Mouse (Mus musculus) myocyte (in vitro differentiated cells): ENCODE data around the gene Kcnmb1.

Experiments
- CEBPB ChIP-seq: IDR thresholded peaks from 2 replicates; pipeline ENCODE4 v1.6.1; 2011; ENCODE audit warnings: mild to moderate bottlenecking, moderate library complexity; ENCODE audit not compliant: poor library complexity, insufficient read depth, severe bottlenecking
- E2F4 ChIP-seq: IDR thresholded peaks from one replicate; pipeline ENCODE4 v1.6.1; 2011; ENCODE audit warnings: mild to moderate bottlenecking, control low read depth, moderate library complexity; ENCODE audit not compliant: insufficient read depth
- MAX ChIP-seq: IDR thresholded peaks from one replicate; pipeline ENCODE4 v1.6.1; 2011; ENCODE audit warnings: low read depth, mild to moderate bottlenecking, control low read depth
- MYOD1 ChIP-seq, 3 experiments: IDR thresholded peaks; one replicate each; pipeline ENCODE4 v1.6.1; 2011; ENCODE audit warnings: control low read depth in 2 of 3, low read depth in 2 of 3, mild to moderate bottlenecking in 2 of 3, moderate library complexity in 1 of 3; ENCODE audit not compliant: insufficient read length in 2 of 3, control insufficient read depth in 1 of 3
- MYOG ChIP-seq, 3 experiments: IDR thresholded peaks; one replicate each; pipeline ENCODE4 v1.6.1; 2011; ENCODE audit warnings: control low read depth in 2 of 3, low read depth in 2 of 3, mild to moderate bottlenecking in 2 of 3; ENCODE audit not compliant: insufficient read length in 2 of 3, control insufficient read depth in 1 of 3, insufficient read depth in 1 of 3
- POLR2A ChIP-seq: IDR thresholded peaks from one replicate; pipeline ENCODE4 v1.6.1; 2011; ENCODE audit warnings: low read depth, mild to moderate bottlenecking, control low read depth, moderate library complexity; ENCODE audit not compliant: insufficient read length
- POLR2AphosphoS2 ChIP-seq: IDR thresholded peaks from one replicate; pipeline ENCODE4 v1.6.1; 2011; ENCODE audit warnings: low read depth, control low read depth; ENCODE audit not compliant: insufficient read length
- SRF ChIP-seq: IDR thresholded peaks from one replicate; pipeline ENCODE4 v1.6.1; 2011; ENCODE audit warnings: low read depth; ENCODE audit not compliant: control insufficient read depth, insufficient read length
- TCF12 ChIP-seq: IDR thresholded peaks from one replicate; pipeline ENCODE4 v1.6.1; 2011; ENCODE audit warnings: mild to moderate bottlenecking, control low read depth; ENCODE audit not compliant: poor library complexity, insufficient read depth, severe bottlenecking
- TCF3 ChIP-seq: IDR thresholded peaks from one replicate; pipeline ENCODE4 v1.6.1; 2011; ENCODE audit warnings: low read depth, control low read depth; ENCODE audit not compliant: insufficient read length
- USF1 ChIP-seq: IDR thresholded peaks from one replicate; pipeline ENCODE4 v1.6.1; 2011; ENCODE audit warnings: low read depth, mild to moderate bottlenecking, control low read depth, moderate library complexity

DNA sequence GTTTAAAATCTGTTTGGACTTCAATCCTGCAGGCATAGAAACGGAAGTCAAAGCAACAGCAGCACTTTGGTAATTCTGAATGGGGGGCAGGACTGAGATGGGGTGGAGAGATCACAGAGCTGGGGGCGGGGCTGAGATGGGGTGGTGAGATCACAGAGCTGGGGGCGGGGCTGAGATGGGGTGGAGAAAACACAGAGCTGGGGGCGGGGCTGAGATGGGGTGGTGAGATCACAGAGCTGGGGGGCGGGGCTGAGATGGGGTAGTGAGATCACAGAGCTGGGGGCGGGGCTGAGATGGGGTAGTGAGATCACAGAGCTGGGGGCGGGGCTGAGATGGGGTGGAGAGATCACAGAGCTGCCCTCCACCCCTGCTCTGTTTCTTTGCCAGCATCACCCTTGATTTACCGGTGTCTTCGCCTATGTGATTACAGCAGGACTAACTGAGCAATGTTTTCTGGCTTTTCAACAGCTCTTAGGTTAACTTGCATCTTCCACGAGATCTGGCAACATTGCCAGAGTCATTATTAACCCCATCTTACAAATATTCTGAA, 30.9 kb upstream of the Kcnmb1 start:
- TF ChIP-seq POLR2AphosphoS2 (no peak), CEBPB (no peak), E2F4 (no peak), POLR2A (no peak), MYOG (IDR thresholded peaks at IDR 0.05; ENCODE audit: control insufficient read depth in 1 of 3, insufficient read depth in 1 of 3, insufficient read length in 2 of 3, low read depth in 2 of 3) (no peak), MYOD1 (IDR thresholded peaks at IDR 0.05; ENCODE audit: control insufficient read depth in 1 of 3, insufficient read length in 2 of 3, low read depth in 2 of 3) (no peak), SRF (no peak), TCF12 (no peak), TCF3 (no peak), MAX (no peak), USF1 (no peak)
